Mouse (Mus musculus) granulocyte monocyte progenitor cell, adult 5-6 weeks (primary cell): Measurements from ENCODE around the gene Dnm2. TPM values are rescaled to one million over a fixed set of nuclear protein-coding genes. Genes with fewer than 3 reads are reported as not detected.

ENCODE experiments used
- ATAC-seq: replicated peaks from 2 replicates; pipeline ENCODE4 v1.8.0; 2016; ENCODE audit warnings: mild to moderate bottlenecking, moderate TSS enrichment, inconsistent platforms; ENCODE audit not compliant: poor library complexity, severe bottlenecking
- total RNA-seq, 2 experiments: library from RNA; stranded (forward) in 1 of 2; stranded (reverse) in 1 of 2; fragments of 200-712, 200-1000 nt in 1 of 2; fragments of >200 nt in 1 of 2; fragmentation: Nextera tagmentation in 1 of 2; gene quantifications; 2 replicates each; pipeline ENCODE4 v1.2.3; 2014 to 2017

Gene Dnm2
- total RNA-seq (2014; fragmentation: Nextera tagmentation) (76.9 and 91.2 TPM in 2 replicates), total RNA-seq (2017) (87.7 and 113 TPM in 2 replicates)

DNA sequence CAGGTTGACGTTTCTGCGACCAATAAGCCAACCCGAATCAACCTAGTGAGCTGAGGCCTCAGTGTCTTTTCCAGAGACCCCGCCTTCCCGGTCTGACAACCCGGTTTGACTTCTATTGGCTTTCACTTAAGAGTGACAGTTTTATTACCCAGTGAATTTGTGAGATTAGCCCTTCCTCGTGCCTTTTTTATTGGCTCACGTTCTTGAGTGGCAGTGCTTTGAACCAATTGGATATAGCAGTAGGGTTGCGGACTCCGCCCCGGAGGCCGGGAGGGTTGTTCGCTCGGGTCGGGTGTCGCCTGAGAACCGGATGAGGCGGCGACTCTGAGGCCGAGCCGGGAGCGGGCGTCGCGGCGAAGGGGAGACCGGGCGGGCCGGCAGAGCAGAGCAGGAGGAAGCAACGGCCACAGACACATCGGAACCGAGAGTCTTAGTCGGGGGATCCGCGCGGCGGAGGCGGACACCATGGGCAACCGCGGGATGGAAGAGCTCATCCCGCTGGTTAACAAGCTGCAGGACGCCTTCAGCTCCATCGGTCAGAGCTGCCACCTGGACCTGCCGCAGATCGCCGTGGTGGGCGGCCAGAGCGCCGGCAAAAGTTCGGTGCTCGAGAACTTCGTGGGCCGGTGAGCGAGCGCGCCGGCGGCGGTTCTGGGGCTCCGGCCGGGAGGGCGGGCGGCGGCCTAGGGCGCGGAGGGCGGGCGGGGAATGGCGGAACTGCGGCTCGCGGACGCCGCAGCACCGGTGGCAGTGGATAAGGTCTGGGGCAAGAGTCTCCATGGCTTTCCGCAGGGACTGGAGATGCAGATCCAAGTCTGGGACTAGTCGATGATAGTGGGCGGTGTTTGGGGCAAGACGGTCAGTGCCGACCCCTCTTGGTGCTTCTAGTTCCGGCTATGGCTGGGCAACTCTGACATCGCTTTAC lies at the start of gene Dnm2:
TSS of gene Dnm2 (plus strand) at position 278 of the 925 bp plus-strand sequence.
- peak; percentile 87 for ATAC-seq

DNA sequence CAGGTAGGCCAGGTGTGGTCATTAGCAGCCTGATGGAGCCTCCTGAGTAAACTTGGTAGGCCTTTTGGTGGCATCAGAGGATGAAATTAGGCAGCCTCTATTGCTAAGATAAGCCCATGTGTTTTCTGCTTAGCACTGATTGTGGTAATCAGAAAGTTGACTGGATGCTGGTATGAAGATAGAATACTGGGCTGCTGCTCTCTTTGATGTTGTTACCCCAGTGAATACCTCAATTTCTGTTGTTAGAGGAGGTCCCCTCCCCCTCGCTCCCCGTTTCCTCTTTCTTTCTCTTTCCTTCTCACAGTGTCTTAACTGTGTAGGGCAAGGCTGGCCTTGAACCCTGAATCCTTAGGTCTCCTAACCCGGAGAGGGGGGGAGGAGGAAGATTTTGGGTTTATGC lies 45.5 kb upstream of the Dnm2 start:
- peak; percentile 48 for ATAC-seq

DNA sequence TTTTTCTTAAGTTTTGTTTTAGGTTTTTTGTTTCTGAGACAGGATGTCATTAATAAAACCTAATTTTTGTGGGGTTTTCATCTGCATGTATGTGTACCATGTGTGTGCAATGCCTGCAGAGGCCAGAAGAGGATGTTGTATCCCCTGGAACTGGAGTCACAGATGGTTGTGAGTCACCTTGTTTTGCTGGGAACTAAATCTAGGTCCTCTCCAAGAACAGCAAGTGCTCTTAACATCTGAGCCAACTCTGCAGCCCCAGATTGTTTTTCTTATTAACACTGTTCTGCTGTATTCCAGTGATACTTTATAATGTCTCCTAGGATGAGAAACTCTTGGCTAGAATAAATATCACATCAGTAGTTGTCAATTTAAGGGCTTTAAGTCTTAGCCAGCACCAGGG lies 43.8 kb upstream of the Dnm2 start:
- no peak for ATAC-seq

DNA sequence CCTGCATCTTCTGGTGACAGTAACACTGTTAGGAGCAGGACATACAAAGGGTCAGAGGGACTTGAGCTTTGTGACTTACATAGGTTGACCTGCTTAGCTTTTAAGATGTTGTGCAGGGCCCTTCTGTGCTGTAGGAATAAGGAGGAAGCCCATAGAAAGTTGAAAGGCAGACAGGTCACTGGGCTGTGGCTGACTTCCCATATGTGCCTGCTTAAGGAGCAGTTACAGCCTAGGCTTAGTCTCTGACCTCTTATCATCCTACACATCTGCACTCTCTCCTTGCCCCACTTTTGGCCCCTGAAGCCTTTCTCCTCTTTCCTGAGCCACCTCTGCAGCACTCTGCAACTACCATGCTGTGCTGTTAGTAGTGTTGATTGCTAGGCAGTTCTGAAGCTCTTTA lies 40.7 kb upstream of the Dnm2 start:
- ATAC-seq, result no peak

DNA sequence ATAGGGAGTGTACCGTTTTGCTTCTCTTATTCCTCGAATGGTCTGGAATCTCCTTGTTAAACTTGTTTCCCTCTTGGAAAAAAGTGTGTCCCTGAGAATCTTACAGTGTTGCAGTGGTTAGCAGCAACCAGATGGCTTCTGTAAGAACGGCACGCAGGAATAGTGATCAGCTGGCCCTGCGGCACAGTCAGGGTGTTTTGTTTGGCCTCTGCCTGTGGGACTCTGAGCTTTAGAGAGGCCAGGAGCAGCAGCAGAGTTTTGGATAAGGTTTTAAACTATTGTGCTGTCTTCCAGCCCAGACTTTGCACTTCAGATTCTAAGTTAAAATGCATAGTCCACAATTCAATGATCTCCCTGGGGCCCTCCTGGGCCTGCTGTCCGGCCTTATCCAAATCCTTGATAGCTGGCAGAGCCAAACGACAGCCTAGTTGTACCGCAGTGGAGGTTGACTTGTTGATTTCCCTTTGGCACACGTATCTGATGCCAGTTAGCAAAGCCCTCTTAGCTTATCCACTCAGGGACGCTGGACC lies 32.0 kb upstream of the Dnm2 start:
- no peak for ATAC-seq

DNA sequence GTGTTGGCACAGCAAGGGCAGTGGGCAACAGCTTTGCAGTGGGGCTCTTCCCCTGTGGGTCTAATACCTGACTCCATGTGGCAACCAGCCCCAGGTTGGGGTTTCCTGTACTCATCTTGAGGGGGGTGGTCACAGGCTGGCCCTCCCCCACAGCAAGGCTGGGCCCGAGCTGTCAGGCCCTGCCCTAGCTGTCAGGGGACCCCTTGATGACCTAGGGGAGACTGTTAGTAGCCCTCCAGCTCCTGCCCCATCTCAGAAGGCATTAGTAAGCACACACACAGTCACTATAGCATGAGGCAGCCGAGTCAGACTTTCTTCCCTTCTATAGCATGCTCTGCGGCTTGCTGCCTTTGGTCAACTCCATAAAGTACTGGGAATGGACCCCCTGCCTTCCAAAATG lies 29.0 kb upstream of the Dnm2 start:
- ATAC-seq, result no peak

DNA sequence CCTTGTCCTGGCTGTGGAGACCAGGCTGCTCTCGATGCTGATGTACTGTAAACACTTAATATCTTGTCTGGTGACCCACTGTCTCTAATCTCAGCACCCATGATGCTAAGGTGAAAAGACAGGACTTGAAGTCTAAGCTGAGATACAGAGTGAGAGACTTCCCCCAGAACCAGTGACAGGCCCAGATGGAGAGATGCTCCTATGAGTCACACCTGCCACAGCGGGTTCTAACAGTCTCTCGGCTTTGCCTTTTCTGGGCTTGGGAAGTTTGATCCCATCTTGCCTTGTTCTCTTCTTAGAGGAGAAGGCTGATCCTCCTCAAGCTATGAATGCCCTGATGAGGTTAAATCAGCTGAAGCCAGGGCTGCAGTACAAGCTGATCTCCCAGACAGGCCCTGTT lies 27.5 kb upstream of the Dnm2 start:
- no peak for ATAC-seq

DNA sequence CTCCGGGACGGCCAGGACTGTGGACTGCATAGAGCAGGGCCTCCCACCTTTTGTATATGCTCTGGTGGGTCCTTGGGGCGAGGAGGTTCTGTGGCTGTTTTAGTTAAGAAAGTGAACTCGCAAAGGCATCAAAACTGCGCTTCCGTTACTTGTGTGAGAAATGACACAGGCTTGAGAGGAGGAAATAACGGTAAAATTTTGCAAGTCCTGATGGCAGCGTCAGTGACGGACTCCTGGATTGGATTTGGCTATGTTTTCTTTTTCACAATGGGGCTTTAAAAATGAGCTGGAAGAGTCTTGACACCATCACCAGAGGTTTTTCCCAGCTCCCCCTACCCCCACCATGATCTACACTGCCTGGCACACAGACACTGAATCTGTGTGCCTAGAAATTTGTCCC lies 23.7 kb upstream of the Dnm2 start:
- no peak for ATAC-seq

DNA sequence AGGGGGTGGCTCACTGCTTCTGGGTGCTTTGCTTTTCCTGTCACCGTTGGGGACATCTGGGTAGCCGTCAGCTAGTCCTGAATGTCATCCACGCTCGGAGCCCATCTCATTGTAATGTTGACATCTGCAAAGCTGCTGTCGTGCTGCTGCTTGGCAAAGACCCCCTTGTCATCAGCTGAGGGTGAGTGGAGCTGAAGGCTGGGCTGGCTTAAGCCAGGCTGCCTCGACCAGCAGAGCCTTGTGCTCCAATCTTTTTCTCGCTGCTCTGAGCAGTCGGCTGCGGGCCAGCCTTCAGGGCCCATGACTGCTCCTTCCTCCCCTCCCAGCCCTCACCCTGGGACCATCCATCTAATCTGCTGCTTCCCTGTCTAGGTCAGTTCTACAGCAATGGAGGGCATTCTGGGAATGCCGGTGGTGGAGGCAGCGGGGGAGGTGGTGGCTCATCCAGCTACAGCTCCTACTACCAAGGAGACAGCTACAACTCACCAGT lies 21.9 kb upstream of the Dnm2 start:
- no peak for ATAC-seq

DNA sequence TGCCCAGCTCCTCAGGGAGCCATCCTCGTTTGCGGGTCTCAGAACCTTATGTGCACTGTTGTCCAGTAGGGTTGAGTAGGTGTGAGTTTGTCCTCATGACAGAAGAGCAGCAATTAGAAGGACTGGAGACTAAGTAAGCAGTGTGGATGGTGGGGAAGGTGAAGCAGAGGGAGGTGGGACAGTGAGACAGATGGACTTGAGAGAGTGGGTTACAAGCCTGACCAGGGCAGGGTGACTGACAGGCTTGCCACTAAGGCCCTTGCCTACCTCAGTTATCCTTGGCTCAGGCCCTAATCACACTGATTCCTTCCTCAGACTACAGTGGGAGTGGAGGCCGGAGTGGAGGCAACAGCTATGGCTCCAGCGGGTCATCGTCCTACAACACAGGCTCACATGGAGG lies 21.0 kb upstream of the Dnm2 start:
- no peak for ATAC-seq

DNA sequence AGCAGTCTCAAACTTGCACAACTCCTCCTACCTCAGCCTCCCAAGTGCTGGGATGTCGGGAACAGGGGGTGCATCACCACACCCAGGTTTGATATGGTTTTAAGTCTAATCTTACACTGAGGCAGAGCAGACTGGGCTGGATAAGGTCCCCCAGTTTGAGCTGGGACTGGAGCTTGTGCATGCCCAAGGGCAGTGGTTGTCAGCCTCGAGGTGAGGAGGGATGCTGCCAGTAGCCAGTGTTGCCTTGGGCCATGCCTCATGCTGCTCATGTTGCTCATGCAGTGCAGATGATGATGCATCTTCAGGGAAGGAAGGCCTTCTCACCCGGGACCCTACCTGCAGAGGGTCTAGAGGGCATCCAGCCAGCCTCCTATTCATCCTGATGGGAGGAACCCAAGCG lies 19.2 kb upstream of the Dnm2 start:
- ATAC-seq, result no peak

DNA sequence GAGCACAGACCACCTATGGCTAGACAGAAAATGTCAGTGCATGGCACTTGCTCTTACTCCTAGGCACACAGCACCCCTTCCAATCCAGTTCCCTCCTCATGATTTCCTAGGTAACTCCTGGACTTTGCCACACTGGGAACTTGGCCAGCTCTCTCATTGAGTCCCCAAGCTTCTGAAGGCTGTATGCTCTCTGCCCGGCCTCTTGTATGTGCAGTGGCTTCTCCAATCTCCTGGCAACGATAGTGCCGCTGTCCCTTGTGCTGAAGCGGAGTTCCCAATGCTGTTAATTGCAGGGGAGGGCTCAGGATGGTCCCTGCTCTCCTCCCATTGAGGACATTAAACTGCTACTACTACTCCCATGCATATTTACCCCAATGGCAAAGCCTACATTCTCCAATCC lies 16.8 kb upstream of the Dnm2 start:
- no peak for ATAC-seq

DNA sequence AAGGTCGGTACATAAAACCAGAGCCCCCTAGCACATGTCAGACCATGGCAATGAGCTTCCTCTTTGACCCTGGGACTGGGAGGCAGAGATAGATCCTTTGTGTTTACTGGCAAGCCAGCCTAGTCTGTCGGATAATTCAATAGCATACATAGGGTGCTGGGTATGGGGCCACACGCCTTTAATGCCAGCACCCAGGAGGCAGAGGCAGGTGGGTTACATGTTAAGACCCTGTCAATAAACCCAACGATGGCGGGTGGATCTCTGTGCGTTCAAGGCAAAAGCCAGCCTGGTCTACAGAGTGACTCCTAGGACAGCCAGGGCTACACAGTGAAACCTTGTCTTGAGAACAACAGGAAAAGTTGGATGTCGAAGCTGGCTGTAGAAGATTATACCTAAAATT lies 16.1 kb upstream of the Dnm2 start:
- ATAC-seq, result no peak

DNA sequence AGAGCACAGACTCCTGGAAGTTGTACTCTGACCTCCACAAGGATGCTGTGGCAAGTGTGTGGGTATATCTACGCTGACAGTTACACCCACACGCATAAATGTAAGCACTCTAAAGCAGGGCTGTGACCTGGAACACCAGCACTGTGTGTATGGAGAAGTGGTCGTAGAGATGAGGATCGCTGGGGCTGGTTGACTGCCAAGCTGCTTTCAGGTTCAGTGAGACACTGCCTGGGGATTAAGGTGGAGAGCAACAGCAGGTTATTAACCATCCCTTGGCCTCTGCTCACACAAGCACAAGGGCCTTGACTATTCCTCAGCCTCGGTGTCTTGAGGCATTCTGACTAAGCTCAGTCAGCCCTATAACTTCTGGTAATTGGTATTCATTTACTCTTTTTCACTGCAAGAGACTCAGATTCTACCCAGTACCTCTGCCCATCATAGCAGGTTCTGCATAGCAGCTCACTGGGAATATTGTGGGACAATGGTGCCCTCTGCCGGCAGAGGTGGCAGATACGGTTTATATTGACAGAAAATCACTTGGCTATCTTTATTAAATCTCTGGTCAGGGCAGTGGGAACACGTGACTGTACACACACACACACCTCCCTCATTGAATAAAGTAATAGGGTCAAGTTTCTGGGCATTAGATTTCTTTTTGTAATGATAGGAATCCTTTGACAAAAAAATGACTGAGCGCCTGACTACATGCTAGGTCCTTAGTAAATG lies 15.0 kb upstream of the Dnm2 start:
- peak; percentile 68 for ATAC-seq

DNA sequence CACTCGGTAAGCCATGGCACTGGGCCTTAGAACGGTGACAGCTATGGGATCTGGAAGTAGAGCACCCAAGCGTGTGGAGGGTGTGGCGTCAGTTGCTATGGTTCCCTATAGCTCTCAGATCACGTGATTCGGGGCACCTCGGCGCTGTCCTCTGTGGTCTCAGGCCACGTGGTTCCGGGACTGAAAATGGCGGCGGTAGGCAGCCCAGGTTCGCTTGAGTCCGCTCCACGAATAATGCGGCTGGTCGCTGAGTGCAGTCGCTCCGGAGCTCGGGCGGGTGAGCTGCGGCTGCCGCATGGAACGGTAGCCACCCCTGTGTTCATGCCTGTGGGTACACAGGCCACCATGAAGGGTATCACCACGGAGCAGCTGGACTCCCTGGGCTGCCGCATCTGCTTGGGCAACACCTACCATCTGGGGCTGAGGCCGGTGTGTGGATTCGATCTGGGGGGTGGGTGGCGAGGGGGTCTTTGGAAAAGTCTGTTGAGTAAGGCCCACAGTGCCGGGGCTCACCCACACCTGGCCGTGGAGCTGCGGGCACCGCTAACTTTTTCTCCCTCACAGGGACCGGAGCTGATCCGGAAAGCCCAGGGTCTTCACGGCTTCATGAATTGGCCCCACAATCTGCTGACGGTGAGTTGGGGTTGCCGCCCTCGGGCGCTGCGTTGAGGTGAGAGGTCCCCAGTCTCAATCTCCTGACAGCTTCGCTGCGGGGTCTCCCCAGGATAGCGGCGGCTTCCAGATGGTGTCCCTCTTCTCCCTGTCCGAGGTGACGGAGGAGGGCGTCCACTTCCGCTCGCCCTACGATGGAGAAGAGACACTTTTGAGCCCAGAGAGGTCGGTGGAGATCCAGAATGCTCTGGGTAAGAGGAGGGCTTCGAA lies 12.8 kb upstream of the Dnm2 start, which contains the start of gene Qtrt1:
TSS of gene Qtrt1 (plus strand) at position 169 of the 882 bp plus-strand sequence.
- ATAC-seq, result peak; percentile 86

DNA sequence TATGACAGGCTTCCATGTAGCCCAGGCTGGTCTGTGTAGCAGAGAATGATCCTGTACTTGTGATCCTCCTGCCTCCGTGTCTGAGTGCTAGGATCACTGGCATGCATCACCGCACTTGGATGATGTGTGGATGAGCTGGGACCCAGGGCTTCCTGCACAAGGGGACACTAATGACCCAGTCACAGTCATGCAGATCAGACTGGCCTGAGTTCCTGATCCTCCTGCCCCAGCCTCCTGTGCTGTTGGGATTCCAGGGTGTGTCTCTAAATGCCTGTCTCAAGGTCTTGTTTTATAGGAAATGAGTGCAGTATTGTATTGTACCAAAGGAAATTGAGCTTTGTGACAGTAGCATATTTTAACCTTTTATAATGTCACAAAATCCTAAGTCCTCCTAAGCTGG lies 6.8 kb upstream of the Dnm2 start:
- ATAC-seq, result no peak

DNA sequence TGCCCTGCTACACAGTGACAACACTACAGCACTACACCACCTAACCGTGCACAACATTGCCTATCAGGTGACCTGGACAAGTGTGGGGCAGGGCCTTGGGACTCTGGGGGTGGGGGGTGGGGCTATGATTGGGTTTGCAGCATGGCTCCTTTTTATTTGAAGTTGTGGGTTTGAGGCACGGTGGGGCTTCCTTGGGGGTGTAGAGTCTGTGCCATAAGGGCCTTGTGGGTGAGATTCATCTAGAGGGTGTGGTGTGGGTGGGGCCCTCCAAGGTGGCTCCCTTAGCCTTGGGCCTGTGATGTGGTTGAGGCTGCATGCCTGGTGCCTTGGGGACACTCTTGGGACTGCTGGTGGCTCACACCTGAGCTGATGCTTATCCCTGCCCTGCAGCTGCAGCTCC lies 5.1 kb upstream of the Dnm2 start:
- ATAC-seq, result no peak

DNA sequence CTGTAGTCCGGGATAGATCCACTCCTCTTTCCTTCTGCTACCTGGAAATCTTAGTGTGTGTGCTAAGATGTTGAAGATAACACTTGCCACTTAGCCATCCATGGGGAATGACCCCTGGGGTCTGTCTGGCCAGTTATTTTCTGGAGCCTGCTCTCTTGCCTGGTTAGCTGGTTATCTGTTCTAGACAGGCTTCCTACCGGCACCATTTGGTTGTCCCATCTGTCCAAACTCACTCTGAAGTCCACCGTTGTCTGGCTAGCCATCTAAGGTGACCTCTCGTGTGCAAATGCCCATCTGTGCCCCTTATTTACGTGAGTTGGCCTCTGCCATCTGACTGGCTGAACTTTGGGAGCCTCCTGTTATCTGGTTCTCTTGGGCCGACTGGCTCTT lies 843 bp downstream of the Dnm2 start:
- ATAC-seq, result no peak

DNA sequence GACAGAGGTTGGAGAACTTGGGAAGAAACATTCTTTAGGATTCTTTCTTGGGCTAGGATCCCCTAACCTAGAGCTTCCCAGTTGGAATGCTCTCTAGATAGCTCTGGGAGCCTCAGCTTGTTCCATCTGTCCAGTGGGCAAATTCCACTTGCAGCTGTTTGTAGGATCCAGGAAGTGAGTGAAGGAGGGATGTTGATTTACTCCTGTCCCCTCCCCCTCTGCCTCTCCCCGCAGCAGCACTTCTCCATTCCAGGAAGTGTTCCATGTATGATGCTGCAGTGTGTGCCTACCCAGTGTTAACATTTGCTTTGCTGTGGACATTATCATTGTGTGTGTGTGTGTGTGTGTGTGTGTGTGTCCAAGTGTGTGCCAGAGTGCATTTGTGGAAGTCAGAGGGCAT lies 1.3 kb downstream of the Dnm2 start:
- peak; percentile 50 for ATAC-seq

DNA sequence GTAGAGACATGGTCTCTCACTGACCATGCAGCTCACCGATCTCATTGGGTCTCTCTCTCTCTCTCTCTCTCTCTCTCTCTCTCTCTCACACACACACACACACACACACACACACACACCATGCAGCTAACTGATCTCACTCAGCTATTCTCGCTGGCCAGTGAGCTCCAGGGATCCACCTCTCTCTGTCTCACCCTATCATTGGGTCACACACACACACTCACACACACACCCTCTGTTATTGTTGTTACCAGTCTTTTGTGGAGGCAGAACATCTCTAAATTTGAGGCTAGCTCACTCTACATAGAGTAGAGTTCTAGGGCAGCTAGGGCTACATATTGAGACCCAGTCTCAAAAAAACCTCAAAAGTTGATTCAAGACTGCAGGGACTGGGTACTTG lies 1.8 kb downstream of the Dnm2 start:
- no peak for ATAC-seq
